Mouse (Mus musculus) right cerebral cortex, adult 18-20 months (tissue): Measurements from ENCODE around the gene Rheb.
"Not testable (repeated sequence)": the region's sequence is repeated elsewhere in the genome, so short reads cannot be mapped to it uniquely, and the experiment has no call there.

Source experiments
- DNase-seq: peaks from one replicate; pipeline ENCODE4 v3.0.0; 2022; ENCODE audit warnings: mixed read lengths

The Rheb gene

GRCm38 (mm10) chr5:24841662-24842273, 656 bp downstream of the Rheb start:
- DNase-seq = peak; percentile 42

GRCm38 (mm10) chr5:24840975-24841431, 1.4 kb downstream of the Rheb start:
- no peak for DNase-seq

GRCm38 (mm10) chr5:24834491-24834890, 7.9 kb downstream of the Rheb start:
- peak; percentile 39 for DNase-seq

GRCm38 (mm10) chr5:24831912-24832311, 10.5 kb downstream of the Rheb start:
- no peak for DNase-seq

- no peak for DNase-seq
Observed at GRCm38 (mm10) chr5:24828446-24828845, 14.0 kb downstream of the Rheb start.

- DNase-seq = no peak
Observed at GRCm38 (mm10) chr5:24827173-24827572, 15.3 kb downstream of the Rheb start.

GRCm38 (mm10) chr5:24826056-24826770, 16.2 kb downstream of the Rheb start:
- DNase-seq = no peak

- DNase-seq = no peak
Observed at GRCm38 (mm10) chr5:24825365-24826055, 16.9 kb downstream of the Rheb start.

- no peak for DNase-seq
Observed at GRCm38 (mm10) chr5:24823864-24824405, 18.5 kb downstream of the Rheb start.

GRCm38 (mm10) chr5:24822781-24823180, 19.6 kb downstream of the Rheb start:
- no peak for DNase-seq

GRCm38 (mm10) chr5:24822231-24822630, 20.2 kb downstream of the Rheb start:
- DNase-seq = not testable (repeated sequence)

- DNase-seq = no peak
Observed at GRCm38 (mm10) chr5:24821403-24821841, 21.0 kb downstream of the Rheb start.

- DNase-seq = no peak
Observed at GRCm38 (mm10) chr5:24820627-24821026, 21.8 kb downstream of the Rheb start.

- no peak for DNase-seq
Observed at GRCm38 (mm10) chr5:24817191-24817590, 25.2 kb downstream of the Rheb start.

GRCm38 (mm10) chr5:24813946-24814345, 28.5 kb downstream of the Rheb start:
- DNase-seq = no peak

GRCm38 (mm10) chr5:24813005-24813404, 29.4 kb downstream of the Rheb start:
- no peak for DNase-seq

GRCm38 (mm10) chr5:24805222-24805621, 37.2 kb downstream of the Rheb start:
- DNase-seq = no peak

- peak; percentile 48 for DNase-seq
Observed at GRCm38 (mm10) chr5:24804661-24805060, 37.8 kb downstream of the Rheb start.

- no peak for DNase-seq
Observed at GRCm38 (mm10) chr5:24801841-24802624, 40.4 kb downstream of the Rheb start.

GRCm38 (mm10) chr5:24800416-24800815, 42.0 kb downstream of the Rheb start:
- no peak for DNase-seq

- DNase-seq = no peak
Observed at GRCm38 (mm10) chr5:24798639-24799038, 43.8 kb downstream of the Rheb start.

- DNase-seq = no peak
Observed at GRCm38 (mm10) chr5:24797858-24798257, 44.6 kb downstream of the Rheb start.

- DNase-seq = peak; percentile 47
Observed at GRCm38 (mm10) chr5:24792961-24793360, 49.5 kb downstream of the Rheb start.
